Mouse (Mus musculus) MEL (cell line): ENCODE data around the gene Ap2a1.

Experiments
- CTCF ChIP-seq, 3 experiments: IDR thresholded peaks in 2 of 3; conservative IDR thresholded peaks in 1 of 3; 2 replicates each; pipeline ENCODE4 v1.5.1; 2011 to 2012; ENCODE audit warnings: low read length in 3 of 3, low read depth in 2 of 3, mild to moderate bottlenecking in 2 of 3, improper control_type of control experiment in 1 of 3, inconsistent platforms in 1 of 3, mixed read lengths in 1 of 3, moderate library complexity in 1 of 3; ENCODE audit not compliant: control insufficient read depth in 1 of 3, insufficient read depth in 1 of 3, poor library complexity in 1 of 3, severe bottlenecking in 1 of 3
- NRF1 ChIP-seq: IDR thresholded peaks from 2 replicates; pipeline ENCODE4 v1.6.1; 2014; ENCODE audit warnings: low read depth, mild to moderate bottlenecking, inconsistent platforms, low read length, improper control_type of control experiment, moderate library complexity; ENCODE audit not compliant: poor library complexity, insufficient read depth, severe bottlenecking
- POLR2A ChIP-seq, 2 experiments: IDR thresholded peaks; 2 replicates each; pipeline ENCODE4 v1.6.1; 2011 to 2012; ENCODE audit warnings: low read length in 2 of 2, mild to moderate bottlenecking in 2 of 2, control low read depth in 1 of 2, improper control_type of control experiment in 1 of 2, low read depth in 1 of 2, moderate library complexity in 1 of 2; ENCODE audit not compliant: control insufficient read depth in 1 of 2, insufficient read depth in 1 of 2, poor library complexity in 1 of 2
- RCOR1 ChIP-seq: IDR thresholded peaks from 2 replicates; pipeline ENCODE4 v1.6.1; 2012; ENCODE audit warnings: low read depth, mild to moderate bottlenecking, inconsistent platforms, low read length, improper control_type of control experiment
- TCF12 ChIP-seq: IDR thresholded peaks from 2 replicates; pipeline ENCODE4 v1.6.1; 2014; ENCODE audit warnings: low read depth, mild to moderate bottlenecking, inconsistent platforms, low read length, improper control_type of control experiment, moderate library complexity

- TF ChIP-seq RCOR1 (no peak), CTCF (IDR thresholded peaks at IDR 0.05 in 2 of 3, conservative IDR thresholded peaks at IDR 0.05 in 1 of 3; ENCODE audit: control insufficient read depth in 1 of 3, insufficient read depth in 1 of 3, low read depth in 2 of 3, low read length in 3 of 3, poor library complexity in 1 of 3, severe bottlenecking in 1 of 3) (no peak), TCF12 (no peak), POLR2A (IDR thresholded peaks at IDR 0.05; ENCODE audit: control insufficient read depth in 1 of 2, insufficient read depth in 1 of 2, low read depth in 1 of 2, low read length in 2 of 2, poor library complexity in 1 of 2) (no peak), NRF1 (no peak)
Measured at GRCm38 (mm10) chr7:44886964-44887363, 42.3 kb downstream of the Ap2a1 start.
